8 mouse cellular contexts compared by ENCODE assay signal in genomic region chr13:36731016-36731930, GRCm38 (mm10). TPM values are rescaled to one million over a fixed set of nuclear protein-coding genes. Genes with fewer than 3 reads are reported as not detected.
DNase-seq lines count a peak whose midpoint lies in the region; ATAC-seq lines count a peak whose summit lies in the region.

No protein-coding gene starts in this region.

- H3K27me3 ChIP-seq in midbrain, embryonic 12.5 days: peaks cover 86% of the 10 kb centered on the region

- H3K4me3 ChIP-seq in midbrain, embryonic 12.5 days: peak overlapping the region; percentile 44

- peak overlapping the region; percentile 70 for H3K9ac ChIP-seq in midbrain, embryonic 12.5 days (replicated peaks)

- 1% methylated on average over 34 of the region's 34 CpGs for WGBS in midbrain, embryonic 12.5 days

- H3K27ac ChIP-seq in midbrain, embryonic 12.5 days (replicated peaks): peak overlapping the region; percentile 92

- peaks cover 24% of the 10 kb centered on the region for H3K4me1 ChIP-seq in midbrain, embryonic 12.5 days

- DNase-seq in CD4-positive helper T cell, adult 2 months (ENCODE audit: low read depth, low spot score): peak; percentile 60
- DNase-seq in ES-CJ7 (ENCODE audit: low read depth, low spot score): peak; percentile 65
- peak; percentile 45 for DNase-seq in embryo, embryonic 9.5 days (ENCODE audit: extremely low spot score)
- peak; percentile 51 for DNase-seq in heart, postnatal 4 days
- DNase-seq in layer of hippocampus, postnatal 25 days (ENCODE audit: extremely low spot score in 1 of 2, low spot score in 1 of 2): peak; percentile 40 to 43
- peak; percentile 24 to 37 for DNase-seq in thymus, adult 18-20 months
- no peak for DNase-seq in c-Kit-positive CD71-positive TER-119-positive erythroid progenitor cells, embryonic 14.5 days (ENCODE audit: low spot score)

- no peaks in the 10 kb centered on the region for H3K36me3 ChIP-seq in midbrain, embryonic 12.5 days

- H3K9me3 ChIP-seq in midbrain, embryonic 12.5 days: no peaks in the 10 kb centered on the region

- H3K4me2 ChIP-seq in midbrain, embryonic 12.5 days (replicated peaks): peak overlapping the region; percentile 51

- no peak for ATAC-seq in midbrain, embryonic 12.5 days (ENCODE audit: low FRiP score, low read depth)

RNA-seq across cellular contexts. Expression of gene Nrn1, which starts 3.7 kb away (rescaled TPM):
- 1 to 10 TPM; 1.4 to 1.5 TPM for total RNA-seq in heart, postnatal 4 days (2021)
- total RNA-seq in layer of hippocampus, postnatal 25 days (2021): 100 to 1,000 TPM; 293 to 319 TPM
- polyA plus RNA-seq in midbrain, embryonic 12.5 days (2016; fragmentation: Nextera tagmentation; extraction: Ambion mirVana): 61.5 and 71.1 TPM in 2 replicates

Comparison
In these comparisons a context has a peak if more than half of its experiments do, and no peak if none do; other contexts are left out.
1. RNA of gene Nrn1, which starts 3.7 kb away (total RNA-seq): 293 to 319 TPM in layer of hippocampus, postnatal 25 days; 1.4 to 1.5 TPM in heart, postnatal 4 days; every median in the first group is over 100 times any median in the second.